Mouse (Mus musculus) E14TG2a.4 (cell line): ENCODE results near the gene Ppard.
A peak's percentile ranks its signal among the peaks of the same experiment; 100 is the strongest.

Experiments used
- H3K27me3 ChIP-seq: 2 replicates; pipeline ENCODE4 v1.6.1; 2014; ENCODE audit warnings: low read length, control low read depth; ENCODE audit not compliant: insufficient read depth
- H3K36me3 ChIP-seq: 2 replicates; pipeline ENCODE4 v1.6.1; 2014; ENCODE audit warnings: low read length, control low read depth; ENCODE audit not compliant: insufficient read depth
- H3K4me1 ChIP-seq: replicated peaks from 2 replicates; pipeline ENCODE4 v1.6.1; 2014; ENCODE audit warnings: low read depth, low read length, control low read depth
- H3K4me3 ChIP-seq: replicated peaks from 2 replicates; pipeline ENCODE4 v1.5.1; 2014; ENCODE audit warnings: mild to moderate bottlenecking, low read length
- H3K9me3 ChIP-seq: 2 replicates; pipeline ENCODE4 v1.6.1; 2014; ENCODE audit warnings: low read length, control low read depth
- CTCF ChIP-seq: conservative IDR thresholded peaks from 2 replicates; pipeline ENCODE4 v1.5.1; 2014; ENCODE audit warnings: low read length
- NANOG ChIP-seq: IDR thresholded peaks from 2 replicates; pipeline ENCODE4 v1.6.1; 2014; ENCODE audit warnings: borderline replicate concordance, low read length, mixed read lengths
- POU5F1 ChIP-seq: IDR thresholded peaks from 2 replicates; pipeline ENCODE4 v1.6.1; 2014; ENCODE audit warnings: low read length, borderline replicate concordance

Ppard gene

GRCm38 (mm10) chr17:28332915-28333546 lies 100.5 kb downstream of the Ppard start:
- H3K9me3 ChIP-seq, result no peaks in the 10 kb centered on the region
- TF ChIP-seq NANOG (no peak), CTCF (no peak), POU5F1 (no peak)
- peak overlapping the region; percentile 35 for H3K4me3 ChIP-seq
- peaks cover 48% of the 10 kb centered on the region for H3K36me3 ChIP-seq
- peaks cover 61% of the 10 kb centered on the region for H3K4me1 ChIP-seq
- peaks cover 10% of the 10 kb centered on the region; the same call in 1 of the 2 replicates for H3K27me3 ChIP-seq

- TF ChIP-seq NANOG (no peak), POU5F1 (no peak), CTCF (no peak)
- Histone ChIP-seq H3K27me3 (peaks cover 18% of the 10 kb centered on the region), H3K9me3 (no peaks in the 10 kb centered on the region), H3K4me3 (no peak overlapping the region), H3K36me3 (peaks cover 36% of the 10 kb centered on the region), H3K4me1 (peaks cover 78% of the 10 kb centered on the region)
Observed at GRCm38 (mm10) chr17:28335267-28335666, 102.8 kb downstream of the Ppard start.

- no peaks in the 10 kb centered on the region for H3K9me3 ChIP-seq
- TF ChIP-seq POU5F1 (no peak), CTCF (no peak), NANOG (no peak)
- peaks cover 74% of the 10 kb centered on the region for H3K4me1 ChIP-seq
- H3K4me3 ChIP-seq, result no peak overlapping the region
- peaks cover 17% of the 10 kb centered on the region for H3K36me3 ChIP-seq
- H3K27me3 ChIP-seq, result peaks cover 39% of the 10 kb centered on the region
Observed at GRCm38 (mm10) chr17:28337547-28337946, 105.0 kb downstream of the Ppard start.

GRCm38 (mm10) chr17:28340578-28340977 lies 108.1 kb downstream of the Ppard start:
- TF ChIP-seq CTCF (no peak), POU5F1 (no peak), NANOG (no peak)
- H3K4me3 ChIP-seq, result peak overlapping the region; percentile 71

GRCm38 (mm10) chr17:28341091-28341490 lies 108.6 kb downstream of the Ppard start:
- H3K36me3 ChIP-seq, result peaks cover 10% of the 10 kb centered on the region
- H3K27me3 ChIP-seq, result peaks cover 62% of the 10 kb centered on the region
- peaks cover 77% of the 10 kb centered on the region for H3K4me1 ChIP-seq
- H3K9me3 ChIP-seq, result no peaks in the 10 kb centered on the region
- TF ChIP-seq CTCF, result no peak
- TF ChIP-seq POU5F1, result no peak
- TF ChIP-seq NANOG, result no peak
- peak overlapping the region; percentile 71 for H3K4me3 ChIP-seq

More at GRCm38 (mm10) chr17:28340578-28340977, 108.1 kb downstream of the Ppard start:
- H3K36me3 ChIP-seq, result peaks cover 12% of the 10 kb centered on the region
- no peaks in the 10 kb centered on the region for H3K9me3 ChIP-seq
- peaks cover 74% of the 10 kb centered on the region for H3K4me1 ChIP-seq
- peaks cover 60% of the 10 kb centered on the region for H3K27me3 ChIP-seq

GRCm38 (mm10) chr17:28344050-28344607 lies 111.6 kb downstream of the Ppard start:
- TF ChIP-seq NANOG, result no peak
- no peak for TF ChIP-seq POU5F1
- no peak for TF ChIP-seq CTCF
- Histone ChIP-seq H3K4me1 (peaks cover 89% of the 10 kb centered on the region), H3K27me3 (peaks cover 84% of the 10 kb centered on the region), H3K4me3 (peak overlapping the region; percentile 62; the same call in 1 of the 2 replicates), H3K36me3 (peaks cover 5% of the 10 kb centered on the region), H3K9me3 (no peaks in the 10 kb centered on the region)

- no peaks in the 10 kb centered on the region for H3K9me3 ChIP-seq
- TF ChIP-seq NANOG (no peak), POU5F1 (no peak), CTCF (no peak)
- H3K36me3 ChIP-seq, result peaks cover 3% of the 10 kb centered on the region
- peaks cover 90% of the 10 kb centered on the region for H3K4me1 ChIP-seq
- H3K27me3 ChIP-seq, result peaks cover 87% of the 10 kb centered on the region
- peak overlapping the region; percentile 62 for H3K4me3 ChIP-seq
Observed at GRCm38 (mm10) chr17:28344670-28345069, 112.2 kb downstream of the Ppard start.

GRCm38 (mm10) chr17:28345271-28345721 lies 112.8 kb downstream of the Ppard start:
- no peak for TF ChIP-seq POU5F1

More at GRCm38 (mm10) chr17:28345271-28345721, 112.8 kb downstream of the Ppard start:
- Histone ChIP-seq H3K27me3 (peaks cover 85% of the 10 kb centered on the region), H3K4me1 (peaks cover 87% of the 10 kb centered on the region), H3K36me3 (no peaks in the 10 kb centered on the region), H3K4me3 (peak overlapping the region; percentile 62), H3K9me3 (no peaks in the 10 kb centered on the region)
